8 mouse cellular contexts compared by ENCODE assay signal in the genomic region with DNA sequence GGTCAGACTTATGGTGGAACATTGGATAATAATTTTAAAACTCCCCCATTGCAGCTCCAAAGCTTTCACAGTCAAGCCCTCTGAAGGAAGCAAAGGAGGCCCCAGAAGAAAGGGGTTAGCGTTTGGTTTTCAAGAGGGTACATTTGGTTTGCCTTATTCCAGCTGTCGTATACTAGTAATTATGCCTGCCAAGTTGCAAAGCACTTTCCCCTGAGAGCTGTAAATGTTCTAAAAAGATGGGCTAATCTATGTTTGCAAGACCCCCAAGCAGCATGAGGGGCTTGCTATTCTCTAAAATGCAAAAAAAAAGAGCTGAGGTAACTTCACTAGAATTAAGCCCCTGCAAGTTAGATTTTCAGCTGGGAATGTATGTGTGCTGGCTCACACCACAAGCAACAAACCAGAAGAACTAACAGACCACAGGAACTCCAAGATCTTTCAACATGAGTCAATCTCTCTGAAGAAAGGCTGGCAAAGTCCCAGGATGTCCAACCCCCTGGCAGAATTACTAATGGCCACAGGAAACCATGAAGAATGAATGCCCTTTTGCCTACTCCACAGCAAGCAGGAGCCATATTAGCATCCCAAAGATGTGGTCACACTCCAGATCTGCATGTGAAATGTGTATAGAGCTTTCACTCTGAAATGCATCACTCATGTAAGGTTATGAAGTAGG.
DNase-seq lines count a peak whose midpoint lies in the region; ATAC-seq and TF ChIP-seq lines count a peak whose summit lies in the region.

No protein-coding gene starts in this region.

- H3K36me3 ChIP-seq in kidney, embryonic 15.5 days, result no peaks in the 10 kb centered on the region
- no peaks in the 10 kb centered on the region for H3K36me3 ChIP-seq in lung, postnatal 0 days (ENCODE audit: insufficient read depth, low read length)

- peak overlapping the region; percentile 56; the same call in 1 of the 2 replicates for H3K27ac ChIP-seq in kidney, embryonic 15.5 days
- peak overlapping the region; percentile 34 for H3K27ac ChIP-seq in lung, postnatal 0 days (ENCODE audit: low read length)

- 37% methylated on average over 2 of the region's 2 CpGs for WGBS in kidney, embryonic 15.5 days
- 21% methylated on average over 2 of the region's 2 CpGs for WGBS in lung, postnatal 0 days

- no peak overlapping the region for H3K4me2 ChIP-seq in kidney, embryonic 15.5 days
- no peak overlapping the region; the same call in 1 of the 2 replicates for H3K4me2 ChIP-seq in lung, postnatal 0 days (replicated peaks; ENCODE audit: low read depth, low read length)

- no peak for DNase-seq in kidney, adult 11 months
- DNase-seq in adipocyte (ENCODE audit: low spot score), result peak; percentile 96
- peak; percentile 18 for DNase-seq in gastrocnemius, postnatal 25 days
- peak; percentile 87 for DNase-seq in lung, postnatal 0 days (ENCODE audit: low spot score)
- no peak for DNase-seq in cerebellum, adult 9-10 months
- DNase-seq in cerebellum, postnatal 4 days (ENCODE audit: low spot score in 2 of 2), result no peak
- no peak for DNase-seq in neural tube, embryonic 10.5 days (ENCODE audit: extremely low spot score, low spot score)

- no peak for TF ChIP-seq CTCF in lung, postnatal 0 days (IDR thresholded peaks at IDR 0.05)

- peaks cover 11% of the 10 kb centered on the region for H3K4me1 ChIP-seq in kidney, embryonic 15.5 days
- peaks cover 8% of the 10 kb centered on the region; the same call in 1 of the 2 replicates for H3K4me1 ChIP-seq in lung, postnatal 0 days (ENCODE audit: insufficient read depth, low read depth, low read length)

- ATAC-seq in kidney, embryonic 15.5 days (replicated peaks; ENCODE audit: low FRiP score), result no peak
- peak; percentile 83 for ATAC-seq in lung, postnatal 0 days

- no peak overlapping the region for H3K4me3 ChIP-seq in kidney, embryonic 15.5 days (replicated peaks)
- no peak overlapping the region for H3K4me3 ChIP-seq in lung, postnatal 0 days (ENCODE audit: low read depth, low read length)

- H3K9ac ChIP-seq in kidney, embryonic 15.5 days, result no peak overlapping the region
- H3K9ac ChIP-seq in lung, postnatal 0 days (replicated peaks; ENCODE audit: low read depth), result no peak overlapping the region

- peak; percentile 70 for TF ChIP-seq EP300 in lung, postnatal 0 days (IDR thresholded peaks at IDR 0.05)

- no peaks in the 10 kb centered on the region for H3K9me3 ChIP-seq in kidney, embryonic 15.5 days (replicated peaks)
- no peaks in the 10 kb centered on the region for H3K9me3 ChIP-seq in lung, postnatal 0 days (ENCODE audit: low read length)

- H3K27me3 ChIP-seq in kidney, embryonic 15.5 days, result no peaks in the 10 kb centered on the region
- no peaks in the 10 kb centered on the region for H3K27me3 ChIP-seq in lung, postnatal 0 days (replicated peaks; ENCODE audit: insufficient read depth, low read length)

Comparison
In these comparisons a context has a peak if more than half of its experiments do, and no peak if none do; other contexts are left out.
1. DNase-seq: peak in adipocyte (single experiment), gastrocnemius, postnatal 25 days (single experiment) and lung, postnatal 0 days (single experiment); none in kidney, adult 11 months (single experiment), cerebellum, adult 9-10 months (single experiment), cerebellum, postnatal 4 days (0 of 2) and neural tube, embryonic 10.5 days (single experiment).